Comparison of ENCODE assay signal across 9 mouse cellular contexts in the genomic region with DNA sequence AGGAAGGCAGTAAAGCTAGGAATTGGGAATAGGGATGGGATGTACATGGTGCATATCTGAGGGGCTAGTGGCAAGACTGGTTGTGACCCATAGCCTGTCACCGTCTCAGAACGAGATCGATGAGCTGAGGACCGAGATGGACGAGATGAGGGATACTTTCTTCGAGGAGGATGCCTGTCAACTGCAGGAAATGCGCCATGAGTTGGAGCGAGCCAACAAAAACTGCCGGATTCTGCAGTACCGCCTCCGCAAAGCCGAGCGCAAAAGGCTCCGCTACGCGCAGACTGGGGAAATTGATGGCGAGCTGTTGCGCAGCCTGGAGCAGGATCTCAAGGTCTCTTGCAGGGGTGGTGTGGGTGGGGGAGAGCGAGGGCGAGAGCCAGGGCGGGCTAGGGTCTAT. TPM values are rescaled to one million over a fixed set of nuclear protein-coding genes. Genes with fewer than 3 reads are reported as not detected.
DNase-seq lines count a peak whose midpoint lies in the region; ATAC-seq and TF ChIP-seq lines count a peak whose summit lies in the region.
"Had no signal": no experiment of that assay in that cellular context is flagged by ENCODE, and none has a peak within 500 bp of the region (broad histone marks: within the 10 kb centered on the region; RNA-seq: fewer than 3 reads in every experiment).

No protein-coding gene starts in this region.

- peaks cover 6% of the 10 kb centered on the region; the same call in 1 of the 2 replicates for H3K4me1 ChIP-seq in liver, embryonic 12.5 days
- peaks cover 10% of the 10 kb centered on the region for H3K4me1 ChIP-seq in liver, postnatal 0 days (ENCODE audit: insufficient read depth)
- H3K4me1 ChIP-seq in hindbrain, embryonic 15.5 days (replicated peaks), result peaks cover 32% of the 10 kb centered on the region
- H3K4me1 ChIP-seq in limb, embryonic 13.5 days, result peaks cover 30% of the 10 kb centered on the region
- H3K4me1 ChIP-seq in stomach, embryonic 15.5 days, result peaks cover 20% of the 10 kb centered on the region
- no peaks in the 10 kb centered on the region; the same call in 1 of the 2 replicates for H3K4me1 ChIP-seq in thymus, adult 2 months (replicated peaks; ENCODE audit: control insufficient read depth, insufficient read depth, low read length)

- 5% methylated on average over 21 of the region's 21 CpGs for WGBS in liver, embryonic 12.5 days (ENCODE audit: insufficient replicate concordance)
- 5% methylated on average over 21 of the region's 21 CpGs for WGBS in liver, postnatal 0 days (ENCODE audit: insufficient replicate concordance)
- 2% methylated on average over 21 of the region's 21 CpGs for WGBS in hindbrain, embryonic 15.5 days
- 1% methylated on average over 21 of the region's 21 CpGs for WGBS in limb, embryonic 13.5 days
- 5% methylated on average over 21 of the region's 21 CpGs for WGBS in stomach, embryonic 15.5 days
- WGBS in thymus, adult 2 months, result 15% methylated on average over 21 of the region's 21 CpGs

- TF ChIP-seq CTCF in liver, postnatal 0 days (IDR thresholded peaks at IDR 0.05; ENCODE audit: low read depth), result no peak
- no peak for TF ChIP-seq CTCF in thymus, adult 2 months (IDR thresholded peaks at IDR 0.05; ENCODE audit: borderline replicate concordance, control insufficient read depth, extremely low read depth, insufficient read depth, low read length, poor library complexity)

- H3K27ac ChIP-seq in liver, embryonic 12.5 days, result no peak overlapping the region
- no peak overlapping the region for H3K27ac ChIP-seq in liver, postnatal 0 days (ENCODE audit: low read depth)
- peak overlapping the region; percentile 93 for H3K27ac ChIP-seq in hindbrain, embryonic 15.5 days (replicated peaks)
- no peak overlapping the region for H3K27ac ChIP-seq in limb, embryonic 13.5 days
- H3K27ac ChIP-seq in stomach, embryonic 15.5 days, result no peak overlapping the region
- no peak overlapping the region for H3K27ac ChIP-seq in thymus, adult 2 months (ENCODE audit: control insufficient read depth, insufficient read depth, low read length)
- H3K27ac ChIP-seq: liver, embryonic 14.5 days had no signal

- H3K4me3 ChIP-seq in liver, embryonic 12.5 days, result 0 out of 2 replicates have a peak overlapping the region, but pooled peaks have one; percentile 47
- no peak overlapping the region for H3K4me3 ChIP-seq in liver, postnatal 0 days (ENCODE audit: low read depth, low read length)
- peak overlapping the region; percentile 89 for H3K4me3 ChIP-seq in hindbrain, embryonic 15.5 days
- H3K4me3 ChIP-seq in limb, embryonic 13.5 days, result peak overlapping the region; percentile 55
- peak overlapping the region; percentile 53 for H3K4me3 ChIP-seq in stomach, embryonic 15.5 days (replicated peaks)
- H3K4me3 ChIP-seq in thymus, adult 2 months (ENCODE audit: control insufficient read depth, insufficient read depth, low read length), result no peak overlapping the region

- DNase-seq in liver, postnatal 0 days, result no peak
- peak; percentile 18 for DNase-seq in embryo, embryonic 10.5 days (ENCODE audit: low spot score)
- no peak for DNase-seq in lung, adult 18-20 months
- no peak for DNase-seq in thymus, adult 2 months

- TF ChIP-seq POLR2A in thymus, adult 2 months (IDR thresholded peaks at IDR 0.05; ENCODE audit: control insufficient read depth, extremely low read depth, insufficient read depth, low read length, poor library complexity), result no peak

- H3K27me3 ChIP-seq in liver, embryonic 12.5 days (replicated peaks), result peaks cover 61% of the 10 kb centered on the region
- H3K27me3 ChIP-seq in liver, postnatal 0 days (ENCODE audit: insufficient read depth, low read length), result peaks cover 46% of the 10 kb centered on the region
- H3K27me3 ChIP-seq in hindbrain, embryonic 15.5 days, result no peaks in the 10 kb centered on the region
- H3K27me3 ChIP-seq in limb, embryonic 13.5 days, result peaks cover 69% of the 10 kb centered on the region
- peaks cover 35% of the 10 kb centered on the region for H3K27me3 ChIP-seq in stomach, embryonic 15.5 days (replicated peaks)
- H3K27me3 ChIP-seq in thymus, adult 2 months (ENCODE audit: control insufficient read depth, insufficient read depth, low read length), result peaks cover 6% of the 10 kb centered on the region; the same call in 1 of the 2 replicates

- peak overlapping the region; percentile 1; the same call in 1 of the 2 replicates for H3K4me2 ChIP-seq in liver, embryonic 12.5 days
- H3K4me2 ChIP-seq in liver, postnatal 0 days (ENCODE audit: low read depth, low read length), result no peak overlapping the region
- peak overlapping the region; percentile 61 for H3K4me2 ChIP-seq in hindbrain, embryonic 15.5 days
- peak overlapping the region; percentile 97 for H3K4me2 ChIP-seq in limb, embryonic 13.5 days (replicated peaks)
- peak overlapping the region; percentile 95 for H3K4me2 ChIP-seq in stomach, embryonic 15.5 days

- no peaks in the 10 kb centered on the region for H3K36me3 ChIP-seq in liver, embryonic 12.5 days
- H3K36me3 ChIP-seq in liver, postnatal 0 days (replicated peaks; ENCODE audit: insufficient read depth, low read length), result no peaks in the 10 kb centered on the region
- peaks cover 10% of the 10 kb centered on the region for H3K36me3 ChIP-seq in hindbrain, embryonic 15.5 days
- no peaks in the 10 kb centered on the region for H3K36me3 ChIP-seq in limb, embryonic 13.5 days
- no peaks in the 10 kb centered on the region for H3K36me3 ChIP-seq in stomach, embryonic 15.5 days
- H3K36me3 ChIP-seq in thymus, adult 2 months (ENCODE audit: control insufficient read depth, insufficient read depth, low read length), result no peaks in the 10 kb centered on the region

- ATAC-seq in liver, embryonic 12.5 days, result no peak
- ATAC-seq in liver, postnatal 0 days, result no peak
- no peak for ATAC-seq in hindbrain, embryonic 15.5 days (ENCODE audit: low FRiP score, low read depth)
- no peak for ATAC-seq in limb, embryonic 13.5 days (ENCODE audit: low FRiP score, low read depth)
- ATAC-seq in stomach, embryonic 15.5 days (ENCODE audit: insufficient read depth, low FRiP score, low read depth), result no peak

- TF ChIP-seq EP300 in liver, postnatal 0 days (IDR thresholded peaks at IDR 0.05; ENCODE audit: low read depth), result no peak

- H3K9ac ChIP-seq in liver, embryonic 12.5 days, result no peak overlapping the region
- H3K9ac ChIP-seq in liver, postnatal 0 days (replicated peaks), result no peak overlapping the region
- H3K9ac ChIP-seq in hindbrain, embryonic 15.5 days, result peak overlapping the region; percentile 93
- no peak overlapping the region for H3K9ac ChIP-seq in limb, embryonic 13.5 days
- no peak overlapping the region for H3K9ac ChIP-seq in stomach, embryonic 15.5 days
- H3K9ac ChIP-seq: liver, embryonic 14.5 days had no signal

- H3K9me3 ChIP-seq in liver, embryonic 12.5 days (replicated peaks), result no peaks in the 10 kb centered on the region
- no peaks in the 10 kb centered on the region for H3K9me3 ChIP-seq in liver, postnatal 0 days (ENCODE audit: low read length)
- H3K9me3 ChIP-seq in hindbrain, embryonic 15.5 days, result no peaks in the 10 kb centered on the region
- no peaks in the 10 kb centered on the region for H3K9me3 ChIP-seq in limb, embryonic 13.5 days
- no peaks in the 10 kb centered on the region for H3K9me3 ChIP-seq in stomach, embryonic 15.5 days

RNA-seq across cellular contexts. Expression of a gene that starts 4.4 kb away (rescaled TPM):
- 0.10 and 0.14 TPM in 2 replicates for polyA plus RNA-seq in liver, embryonic 12.5 days (2016; fragmentation: Nextera tagmentation; extraction: Ambion mirVana)
- not detected in 2 replicates for polyA plus RNA-seq in liver, postnatal 0 days (2015; fragmentation: Nextera tagmentation; extraction: Ambion mirVana)
- 108 and 113 TPM in 2 replicates for polyA plus RNA-seq in hindbrain, embryonic 15.5 days (2015; fragmentation: Nextera tagmentation; extraction: Ambion mirVana)
- polyA plus RNA-seq in limb, embryonic 13.5 days (2015; fragmentation: Nextera tagmentation; extraction: Ambion mirVana), result 0.94 and 1.5 TPM in 2 replicates
- 3.2 and 4.2 TPM in 2 replicates for polyA plus RNA-seq in stomach, embryonic 15.5 days (2015; fragmentation: Nextera tagmentation; extraction: Ambion mirVana)
- polyA plus RNA-seq in thymus, adult 2 months (2012; rRNA removed), result 0.04 and 0.13 TPM in 2 replicates

RNA-seq across cellular contexts. Expression of a gene that starts 50.7 kb away (rescaled TPM):
- polyA plus RNA-seq in liver, embryonic 12.5 days (2016; fragmentation: Nextera tagmentation; extraction: Ambion mirVana), result not detected in 2 replicates
- not detected in 2 replicates for polyA plus RNA-seq in liver, postnatal 0 days (2015; fragmentation: Nextera tagmentation; extraction: Ambion mirVana)
- polyA plus RNA-seq in hindbrain, embryonic 15.5 days (2015; fragmentation: Nextera tagmentation; extraction: Ambion mirVana), result 9.9 and 11.6 TPM in 2 replicates
- polyA plus RNA-seq in limb, embryonic 13.5 days (2015; fragmentation: Nextera tagmentation; extraction: Ambion mirVana), result 0.65 TPM in 1 of 2 replicates, not detected in the other
- polyA plus RNA-seq in stomach, embryonic 15.5 days (2015; fragmentation: Nextera tagmentation; extraction: Ambion mirVana), result 1.5 and 2.0 TPM in 2 replicates
- polyA plus RNA-seq in thymus, adult 2 months (2012; rRNA removed), result not detected in 2 replicates
- polyA plus RNA-seq: liver, embryonic 14.5 days had no signal

Comparison
In these comparisons a context has a peak if more than half of its experiments do, and no peak if none do; other contexts are left out.
1. H3K4me3 ChIP-seq: peak in liver, embryonic 12.5 days (single experiment), hindbrain, embryonic 15.5 days (single experiment), limb, embryonic 13.5 days (single experiment) and stomach, embryonic 15.5 days (single experiment); none in liver, postnatal 0 days (single experiment) and thymus, adult 2 months (single experiment).
2. RNA of a gene that starts 4.4 kb away (polyA plus RNA-seq): 108 to 113 TPM in hindbrain, embryonic 15.5 days; 3.2 to 4.2 TPM in stomach, embryonic 15.5 days, 0.94 to 1.5 TPM in limb, embryonic 13.5 days, 0.04 to 0.13 TPM in thymus, adult 2 months, 0.10 to 0.14 TPM in liver, embryonic 12.5 days and not detected in liver, postnatal 0 days; every median in the first group is over 10 times any median in the second.